Mouse (Mus musculus): ENCODE measurements at regions not wholly inside any gene's neighbourhood (a gene's known extent, or its start where the extent isn't known, plus 50 kb on each side); places are given as distances from the start of the nearest gene placed in this dataset.

DNA sequence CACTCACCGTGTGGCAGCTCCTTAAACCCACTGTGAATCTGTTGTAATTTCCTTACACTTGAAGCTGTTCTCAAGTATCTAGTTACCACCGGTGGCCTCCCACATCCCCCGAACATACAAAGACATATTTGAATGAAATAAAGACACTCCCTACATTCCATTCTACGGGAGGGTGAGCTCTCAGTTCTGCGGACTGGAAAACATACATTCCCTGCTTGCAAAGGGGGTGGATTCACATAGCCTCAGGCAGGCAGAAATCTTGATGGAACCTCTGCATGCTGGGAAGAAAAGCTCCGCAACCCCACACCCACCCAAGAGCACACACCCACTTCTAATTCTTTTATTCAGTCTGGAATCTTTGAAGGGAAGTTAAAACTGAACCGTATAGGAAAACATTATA is 136.0 kb downstream of the Lca5 start:
- no peak for TF ChIP-seq CTCF (IDR thresholded peaks at IDR 0.05; ENCODE audit: borderline replicate concordance, extremely low read depth, insufficient read depth, insufficient read length)
- TF ChIP-seq POLR2A (IDR thresholded peaks at IDR 0.05; ENCODE audit: borderline replicate concordance, extremely low read depth, insufficient read depth, insufficient read length, poor library complexity, severe bottlenecking), result no peak

Data from brain, embryonic 14.5 days (tissue).